Mouse (Mus musculus): ENCODE measurements around the gene Pdcd7.

Gene Pdcd7

GRCm38 (mm10) chr9:65353251-65353650 lies 7.3 kb downstream of the Pdcd7 start:
- DNase-seq (ENCODE audit: extremely low read depth, insufficient read length, low spot score): peak; percentile 38

GRCm38 (mm10) chr9:65356561-65356960 lies 10.7 kb downstream of the Pdcd7 start:
- no peak for DNase-seq (ENCODE audit: extremely low read depth, insufficient read length, low spot score)

- DNase-seq (ENCODE audit: extremely low read depth, insufficient read length, low spot score): no peak
These were observed 11.1 kb downstream of the Pdcd7 start for GRCm38 (mm10) chr9:65356971-65357370.

GRCm38 (mm10) chr9:65358956-65359480 lies 13.1 kb downstream of the Pdcd7 start:
- DNase-seq (ENCODE audit: extremely low read depth, insufficient read length, low spot score): no peak

- no peak for DNase-seq (ENCODE audit: extremely low read depth, insufficient read length, low spot score)
These were observed 14.9 kb downstream of the Pdcd7 start, which contains the start of gene Ubap1l for GRCm38 (mm10) chr9:65360641-65361448. TSS of gene Ubap1l (plus strand) at chr9:65361041.

GRCm38 (mm10) chr9:65363684-65364083 lies 17.8 kb downstream of the Pdcd7 start:
- no peak for DNase-seq (ENCODE audit: extremely low read depth, insufficient read length, low spot score)

- no peak for DNase-seq (ENCODE audit: extremely low read depth, insufficient read length, low spot score)
These were observed 19.8 kb downstream of the Pdcd7 start for GRCm38 (mm10) chr9:65365721-65366120.

- no peak for DNase-seq (ENCODE audit: extremely low read depth, insufficient read length, low spot score)
These were observed 25.9 kb downstream of the Pdcd7 start for GRCm38 (mm10) chr9:65371756-65372155.

- no peak for DNase-seq (ENCODE audit: extremely low read depth, insufficient read length, low spot score)
These were observed 26.5 kb downstream of the Pdcd7 start for GRCm38 (mm10) chr9:65372449-65372848.

GRCm38 (mm10) chr9:65374468-65375162 lies 28.7 kb downstream of the Pdcd7 start:
- DNase-seq (ENCODE audit: extremely low read depth, insufficient read length, low spot score): no peak

GRCm38 (mm10) chr9:65375163-65375934 lies 29.4 kb downstream of the Pdcd7 start:
- DNase-seq (ENCODE audit: extremely low read depth, insufficient read length, low spot score): no peak

- DNase-seq (ENCODE audit: extremely low read depth, insufficient read length, low spot score): no peak
These were observed 35.2 kb downstream of the Pdcd7 start for GRCm38 (mm10) chr9:65381017-65381590.

- no peak for DNase-seq (ENCODE audit: extremely low read depth, insufficient read length, low spot score)
These were observed 36.3 kb downstream of the Pdcd7 start for GRCm38 (mm10) chr9:65382031-65382750.

GRCm38 (mm10) chr9:65382751-65383097 lies 36.8 kb downstream of the Pdcd7 start:
- no peak for DNase-seq (ENCODE audit: extremely low read depth, insufficient read length, low spot score)

GRCm38 (mm10) chr9:65384276-65384675 lies 38.4 kb downstream of the Pdcd7 start:
- DNase-seq (ENCODE audit: extremely low read depth, insufficient read length, low spot score): no peak

- no peak for DNase-seq (ENCODE audit: extremely low read depth, insufficient read length, low spot score)
These were observed 40.7 kb downstream of the Pdcd7 start for GRCm38 (mm10) chr9:65386373-65387140.

- DNase-seq (ENCODE audit: extremely low read depth, insufficient read length, low spot score): no peak
These were observed 45.1 kb downstream of the Pdcd7 start for GRCm38 (mm10) chr9:65390752-65391612.

GRCm38 (mm10) chr9:65391613-65391964 lies 45.7 kb downstream of the Pdcd7 start, which contains the start of gene Kbtbd13:
TSS of gene Kbtbd13 (minus strand) at chr9:65391652.
- DNase-seq (ENCODE audit: extremely low read depth, insufficient read length, low spot score): no peak
